Mouse (Mus musculus) heart, embryonic 12.5 days (tissue): ENCODE data around the gene Socs7. TPM values are rescaled to one million over a fixed set of nuclear protein-coding genes. Genes with fewer than 3 reads are reported as not detected.
A peak's percentile ranks its signal among the peaks of the same experiment; 100 is the strongest.
"Not testable (repeated sequence)": the region's sequence is repeated elsewhere in the genome, so short reads cannot be mapped to it uniquely, and the experiment has no call there.

Experiments used
- ATAC-seq: fragments of 200-750 bp; cut with Nextera tagmentation; 2 replicates; pipeline ENCODE4 v1.8.0; 2017; ENCODE audit warnings: moderate TSS enrichment, moderate library complexity; ENCODE audit not compliant: insufficient number of reproducible peaks, low FRiP score
- H3K27ac ChIP-seq: fragments of 300-500 bp; sonication (generic); 2 replicates; pipeline ENCODE4 v1.5.1; 2016; ENCODE audit warnings: mild to moderate bottlenecking, moderate library complexity; ENCODE audit not compliant: poor library complexity, severe bottlenecking
- H3K27me3 ChIP-seq: fragments of 300-500 bp; sonication (generic); replicated peaks from 2 replicates; pipeline ENCODE4 v1.6.1; 2016; ENCODE audit warnings: mild to moderate bottlenecking, moderate library complexity
- H3K36me3 ChIP-seq: fragments of 300-500 bp; sonication (generic); 2 replicates; pipeline ENCODE4 v1.6.1; 2016; ENCODE audit warnings: mild to moderate bottlenecking, moderate library complexity
- H3K4me1 ChIP-seq: fragments of 300-500 bp; sonication (generic); replicated peaks from 2 replicates; pipeline ENCODE4 v1.6.1; 2016; ENCODE audit warnings: mild to moderate bottlenecking
- H3K4me2 ChIP-seq: fragments of 300-500 bp; sonication (generic); 2 replicates; pipeline ENCODE4 v1.6.1; 2016; ENCODE audit warnings: mild to moderate bottlenecking, moderate library complexity
- H3K4me3 ChIP-seq: fragments of 300-500 bp; sonication (generic); 2 replicates; pipeline ENCODE4 v1.5.1; 2016; ENCODE audit warnings: mild to moderate bottlenecking
- H3K9ac ChIP-seq: fragments of 300-500 bp; sonication (generic); 2 replicates; pipeline ENCODE4 v1.6.1; 2016; ENCODE audit warnings: mild to moderate bottlenecking, moderate library complexity
- H3K9me3 ChIP-seq: fragments of 300-500 bp; sonication (generic); replicated peaks from 2 replicates; pipeline ENCODE4 v1.6.1; 2016; ENCODE audit warnings: mild to moderate bottlenecking, moderate library complexity
- WGBS: fragments of 180-500 bp; shearing (Covaris S2); methylation state at CpG from one replicate; pipeline ENCODE4 v1.1.7; 2016; 5-methylcytosine and 5-hydroxymethylcytosine counted together
- polyA plus RNA-seq: library from polyadenylated mRNA; unstranded; fragments of >200 nt; fragmentation: Nextera tagmentation; extraction: Ambion mirVana; gene quantifications from 2 replicates; pipeline ENCODE4 v1.2.1, GENCODE M21; 2016

The Socs7 gene
- polyA plus RNA-seq, 1 experiment from 2014 or later: 5.4 TPM

- WGBS: 45% methylated on average over 10 of the region's 10 CpGs
- H3K4me3 ChIP-seq: no peak overlapping the region
- H3K4me1 ChIP-seq: peaks cover 35% of the 10 kb centered on the region
- H3K27me3 ChIP-seq: peaks cover 28% of the 10 kb centered on the region
- no peak for ATAC-seq
- no peaks in the 10 kb centered on the region for H3K36me3 ChIP-seq
- no peak overlapping the region for H3K9ac ChIP-seq
- H3K27ac ChIP-seq: no peak overlapping the region
- H3K9me3 ChIP-seq: no peaks in the 10 kb centered on the region
- H3K4me2 ChIP-seq: no peak overlapping the region
These were observed 16.9 kb upstream of the Socs7 start for GRCm38 (mm10) chr11:97345446-97345845.

DNA sequence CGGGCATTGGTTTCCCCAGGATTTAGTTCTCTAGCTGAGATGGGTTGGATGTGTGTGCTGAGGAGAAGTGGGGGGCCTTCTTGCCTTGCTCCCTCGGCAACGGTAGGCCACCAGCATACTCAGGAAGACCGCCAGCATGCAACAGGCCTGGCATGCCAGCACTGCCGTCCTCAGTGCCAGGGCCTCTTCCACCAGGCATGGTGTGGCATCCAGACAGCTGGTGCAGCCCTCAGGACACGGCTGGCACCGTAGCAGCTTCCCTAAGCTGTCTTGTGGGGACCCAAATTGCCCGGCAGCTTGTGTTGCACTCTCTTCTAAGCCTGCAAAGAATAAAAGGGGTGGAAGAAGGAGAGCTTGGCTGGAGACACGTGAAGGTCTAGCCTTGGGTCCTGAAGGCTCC, 16.0 kb upstream of the Socs7 start:
- no peak overlapping the region for H3K4me2 ChIP-seq
- H3K4me3 ChIP-seq: no peak overlapping the region
- H3K9ac ChIP-seq: no peak overlapping the region
- H3K9me3 ChIP-seq: no peaks in the 10 kb centered on the region
- H3K27me3 ChIP-seq: peaks cover 25% of the 10 kb centered on the region
- no peak overlapping the region for H3K27ac ChIP-seq
- H3K36me3 ChIP-seq: no peaks in the 10 kb centered on the region
- ATAC-seq: no peak
- peaks cover 43% of the 10 kb centered on the region for H3K4me1 ChIP-seq
- WGBS: 75% methylated on average over 9 of the region's 9 CpGs

GRCm38 (mm10) chr11:97347291-97347690, 15.1 kb upstream of the Socs7 start:
- 77% methylated on average over 9 of the region's 9 CpGs for WGBS
- Histone ChIP-seq H3K4me1 (peaks cover 49% of the 10 kb centered on the region), H3K9me3 (no peaks in the 10 kb centered on the region), H3K4me3 (no peak overlapping the region), H3K4me2 (no peak overlapping the region), H3K9ac (no peak overlapping the region), H3K36me3 (no peaks in the 10 kb centered on the region), H3K27ac (no peak overlapping the region), H3K27me3 (peaks cover 22% of the 10 kb centered on the region)
- ATAC-seq: no peak

DNA sequence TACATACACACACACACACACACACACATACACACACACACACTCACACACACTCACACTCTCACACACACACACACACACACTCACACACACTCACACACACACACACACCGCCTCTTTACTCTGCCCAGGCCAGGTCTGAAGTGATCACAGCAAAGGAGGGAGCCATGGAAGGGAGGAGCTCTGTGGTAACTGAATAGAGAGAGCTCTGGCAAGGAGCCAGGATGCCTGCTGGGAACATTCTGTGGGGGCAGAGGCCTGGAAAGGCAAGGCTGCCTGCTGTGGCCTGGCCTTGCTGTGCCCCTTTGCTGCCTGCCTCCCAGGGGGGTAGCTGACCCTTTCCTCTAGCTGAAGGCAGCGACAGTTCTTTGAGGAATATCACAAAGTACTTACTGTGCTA, 12.3 kb upstream of the Socs7 start:
- Histone ChIP-seq H3K4me1 (peaks cover 38% of the 10 kb centered on the region), H3K27ac (peak overlapping the region; percentile 73), H3K9me3 (no peaks in the 10 kb centered on the region), H3K27me3 (0 out of 2 replicates have a peak, but pooled peaks cover 4% of the 10 kb centered on the region), H3K4me2 (no peak overlapping the region), H3K36me3 (no peaks in the 10 kb centered on the region), H3K4me3 (no peak overlapping the region), H3K9ac (peak overlapping the region; percentile 43; the same call in 1 of the 2 replicates)
- ATAC-seq: peak; percentile 78
- 10% methylated on average over 2 of the region's 2 CpGs for WGBS

DNA sequence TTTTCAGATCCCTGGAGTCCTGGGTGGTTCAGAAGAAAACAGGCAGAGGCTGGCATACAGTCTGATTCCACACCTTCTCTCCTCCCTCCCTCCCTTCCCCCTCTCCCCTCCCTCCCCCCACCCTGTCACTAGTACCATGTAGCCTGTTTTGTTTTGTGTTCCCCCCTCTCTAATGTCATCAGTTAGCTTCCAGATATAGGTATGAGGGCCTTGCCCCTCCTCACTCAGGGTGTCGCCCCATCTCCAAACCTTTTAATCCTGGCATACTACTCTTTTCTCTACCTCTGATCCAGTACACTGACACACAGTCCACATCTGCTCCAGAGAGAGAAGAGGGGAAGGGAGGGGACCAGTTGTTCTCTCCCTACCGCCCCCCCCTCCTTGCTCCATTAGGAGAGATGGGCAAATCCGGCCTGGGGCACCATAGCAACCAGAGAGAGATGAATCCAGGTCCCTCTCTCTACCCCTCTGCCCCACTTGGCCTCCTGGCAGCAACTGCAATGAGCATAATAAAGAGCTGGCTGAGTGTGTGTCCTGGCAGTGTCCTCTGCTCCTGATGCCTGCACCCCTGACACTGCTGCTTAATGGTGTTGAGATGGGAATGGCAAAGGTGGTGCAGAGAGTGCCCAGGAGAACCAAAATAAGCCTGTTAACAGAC, 10.2 kb upstream of the Socs7 start, which contains the start of gene Gpr179:
Gene Gpr179 (minus strand): TSS at position 51 of the 658 bp plus-strand sequence.
- Histone ChIP-seq H3K4me3 (no peak within 1 kb of the TSS), H3K9ac (0 out of 2 replicates have a peak within 1 kb of the TSS, but pooled peaks have one; percentile 32), H3K27me3 (0 out of 2 replicates have a peak, but pooled peaks cover 4% of the 10 kb centered on the region), H3K4me1 (peaks cover 25% of the 10 kb centered on the region), H3K36me3 (no peaks in the 10 kb centered on the region), H3K4me2 (no peak within 1 kb of the TSS), H3K27ac (no peak within 1 kb of the TSS), H3K9me3 (no peaks in the 10 kb centered on the region)
- WGBS: 71% methylated on average over 3 of the region's 3 CpGs
- no peak for ATAC-seq

GRCm38 (mm10) chr11:97352935-97353597, 9.3 kb upstream of the Socs7 start:
- Histone ChIP-seq H3K4me1 (peaks cover 25% of the 10 kb centered on the region), H3K27me3 (0 out of 2 replicates have a peak, but pooled peaks cover 4% of the 10 kb centered on the region), H3K27ac (no peak overlapping the region), H3K9me3 (no peaks in the 10 kb centered on the region), H3K9ac (no peak overlapping the region), H3K4me2 (no peak overlapping the region), H3K36me3 (no peaks in the 10 kb centered on the region), H3K4me3 (no peak overlapping the region)
- ATAC-seq: no peak
- 54% methylated on average over 4 of the region's 4 CpGs for WGBS

DNA sequence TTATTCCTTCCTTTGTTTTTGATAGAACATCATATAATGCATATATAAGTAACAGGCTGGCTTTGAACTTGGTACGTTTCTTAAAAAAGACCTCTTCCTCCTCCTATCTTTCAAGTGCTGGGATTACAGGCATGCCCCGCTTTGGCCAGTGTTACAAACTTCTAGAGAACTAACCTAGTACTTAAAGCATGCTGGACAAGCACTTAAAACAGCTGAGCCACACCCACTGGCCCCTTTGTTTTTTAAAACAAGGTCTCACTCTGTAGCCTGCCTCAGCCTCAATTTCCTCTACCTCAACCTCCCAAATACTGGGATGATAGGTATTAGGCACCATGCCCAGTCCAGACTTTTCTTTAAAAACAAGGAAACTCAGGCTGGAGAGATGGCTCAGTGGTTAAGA, 7.7 kb upstream of the Socs7 start:
- Histone ChIP-seq H3K4me1 (peaks cover 22% of the 10 kb centered on the region), H3K9me3 (no peaks in the 10 kb centered on the region), H3K27ac (no peak overlapping the region), H3K36me3 (no peaks in the 10 kb centered on the region), H3K4me2 (no peak overlapping the region), H3K9ac (no peak overlapping the region), H3K4me3 (no peak overlapping the region), H3K27me3 (0 out of 2 replicates have a peak, but pooled peaks cover 4% of the 10 kb centered on the region)
- ATAC-seq: no peak
- WGBS: 57% methylated on average over 2 of the region's 2 CpGs

- no peaks in the 10 kb centered on the region for H3K9me3 ChIP-seq
These were observed 7.1 kb upstream of the Socs7 start for GRCm38 (mm10) chr11:97355247-97355646.

GRCm38 (mm10) chr11:97357663-97358062, 4.7 kb upstream of the Socs7 start:
- H3K4me2 ChIP-seq, H3K4me3 ChIP-seq, ATAC-seq, H3K4me1 ChIP-seq, H3K36me3 ChIP-seq, H3K9me3 ChIP-seq, H3K27me3 ChIP-seq, H3K9ac ChIP-seq, H3K27ac ChIP-seq: not testable (repeated sequence)
- WGBS: 8% methylated on average over 4 of the region's 6 CpGs

More at GRCm38 (mm10) chr11:97355247-97355646, 7.1 kb upstream of the Socs7 start:
- Histone ChIP-seq H3K4me3 (no peak overlapping the region), H3K4me2 (no peak overlapping the region), H3K36me3 (no peaks in the 10 kb centered on the region), H3K9ac (no peak overlapping the region), H3K27me3 (0 out of 2 replicates have a peak, but pooled peaks cover 4% of the 10 kb centered on the region), H3K4me1 (peaks cover 16% of the 10 kb centered on the region), H3K27ac (no peak overlapping the region)
- no peak for ATAC-seq
- 80% methylated on average over 7 of the region's 7 CpGs for WGBS

- H3K27ac ChIP-seq: peak overlapping the region; percentile 96
- H3K4me1 ChIP-seq: peaks cover 22% of the 10 kb centered on the region
- H3K9me3 ChIP-seq: no peaks in the 10 kb centered on the region
- peak overlapping the region; percentile 93 for H3K4me3 ChIP-seq
- peak overlapping the region; percentile 99 for H3K9ac ChIP-seq
- H3K36me3 ChIP-seq: no peaks in the 10 kb centered on the region
- H3K27me3 ChIP-seq: no peaks in the 10 kb centered on the region
- WGBS: 1% methylated on average over 36 of the region's 39 CpGs
- no peak; the same call in 1 of the 2 replicates for ATAC-seq
- H3K4me2 ChIP-seq: peak overlapping the region; percentile 92
These were observed 245 bp downstream of the Socs7 start for GRCm38 (mm10) chr11:97362649-97362942.

GRCm38 (mm10) chr11:97362943-97363643, 742 bp downstream of the Socs7 start:
- Histone ChIP-seq H3K4me2 (peak overlapping the region; percentile 92), H3K4me1 (peaks cover 26% of the 10 kb centered on the region), H3K4me3 (peak overlapping the region; percentile 93), H3K27me3 (no peaks in the 10 kb centered on the region), H3K36me3 (no peaks in the 10 kb centered on the region), H3K9ac (peak overlapping the region; percentile 99), H3K9me3 (no peaks in the 10 kb centered on the region), H3K27ac (peak overlapping the region; percentile 96)
- peak; percentile 9; the same call in 1 of the 2 replicates for ATAC-seq
- WGBS: under 1% methylated on average over 49 of the region's 49 CpGs
